In the genomic region with DNA sequence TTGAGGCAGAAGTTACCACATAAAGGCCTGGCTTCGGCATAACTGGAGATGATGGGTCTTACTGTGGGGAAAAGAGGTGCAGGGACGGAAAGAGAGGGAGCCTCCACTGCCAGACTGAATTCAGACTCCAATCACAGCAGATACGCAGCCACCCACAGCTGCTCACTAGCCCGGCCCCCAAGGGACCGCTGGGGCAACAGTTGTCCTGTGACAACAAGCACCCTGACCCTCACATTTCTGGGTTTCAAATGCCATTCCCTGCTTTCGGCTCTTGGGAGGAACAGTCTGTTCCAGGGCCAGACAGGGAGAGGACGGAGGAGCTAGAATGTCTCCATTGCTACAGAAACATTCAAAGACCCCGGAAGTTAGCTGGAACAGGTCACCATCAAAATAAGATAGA, we compare ENCODE assay signal across 10 mouse cellular contexts.
DNase-seq lines count a peak whose midpoint lies in the region; ATAC-seq and TF ChIP-seq lines count a peak whose summit lies in the region.
"Had no signal": no experiment of that assay in that cellular context is flagged by ENCODE, and none has a peak within 500 bp of the region (broad histone marks: within the 10 kb centered on the region; RNA-seq: fewer than 3 reads in every experiment).

No protein-coding gene starts in this region.

- peak; percentile 64 to 77 for DNase-seq in heart, adult 18-20 months
- DNase-seq in heart, postnatal 4 days: no peak
- DNase-seq in lung, postnatal 0 days (ENCODE audit: low spot score): peak; percentile 83
- DNase-seq in yolk sac, embryonic 10.5 days (ENCODE audit: low spot score): no peak
- DNase-seq in thymus, postnatal 14 days: no peak
- no peak for DNase-seq in right cerebral cortex, postnatal 4 days
- DNase-seq: forebrain, postnatal 0 days had no signal

- peak overlapping the region; percentile 29; the same call in 1 of the 2 replicates for H3K27ac ChIP-seq in embryonic facial prominence, embryonic 13.5 days
- H3K27ac ChIP-seq in kidney, embryonic 16.5 days (ENCODE audit: low read length): peak overlapping the region; percentile 36; the same call in 1 of the 2 replicates
- peak overlapping the region; percentile 77 for H3K27ac ChIP-seq in lung, postnatal 0 days (ENCODE audit: low read length)
- H3K27ac ChIP-seq: macrophage had no signal

- no peaks in the 10 kb centered on the region for H3K27me3 ChIP-seq in embryonic facial prominence, embryonic 13.5 days
- no peaks in the 10 kb centered on the region for H3K27me3 ChIP-seq in kidney, embryonic 16.5 days (ENCODE audit: insufficient read depth, low read length)
- no peaks in the 10 kb centered on the region for H3K27me3 ChIP-seq in lung, postnatal 0 days (replicated peaks; ENCODE audit: insufficient read depth, low read length)

- peaks cover 8% of the 10 kb centered on the region for H3K9me3 ChIP-seq in embryonic facial prominence, embryonic 13.5 days
- peaks cover 9% of the 10 kb centered on the region; the same call in 1 of the 2 replicates for H3K9me3 ChIP-seq in kidney, embryonic 16.5 days (ENCODE audit: low read length)
- H3K9me3 ChIP-seq in lung, postnatal 0 days (ENCODE audit: low read length): no peaks in the 10 kb centered on the region

- H3K36me3 ChIP-seq in embryonic facial prominence, embryonic 13.5 days: no peaks in the 10 kb centered on the region
- H3K36me3 ChIP-seq in kidney, embryonic 16.5 days (ENCODE audit: insufficient read depth, low read length): no peaks in the 10 kb centered on the region
- no peaks in the 10 kb centered on the region for H3K36me3 ChIP-seq in lung, postnatal 0 days (ENCODE audit: insufficient read depth, low read length)

- peaks cover 35% of the 10 kb centered on the region for H3K4me1 ChIP-seq in embryonic facial prominence, embryonic 13.5 days
- peaks cover 21% of the 10 kb centered on the region for H3K4me1 ChIP-seq in kidney, embryonic 16.5 days (ENCODE audit: insufficient read depth, low read length)
- peaks cover 15% of the 10 kb centered on the region; the same call in 1 of the 2 replicates for H3K4me1 ChIP-seq in lung, postnatal 0 days (ENCODE audit: insufficient read depth, low read depth, low read length)

- no peak overlapping the region for H3K4me2 ChIP-seq in embryonic facial prominence, embryonic 13.5 days
- H3K4me2 ChIP-seq in kidney, embryonic 16.5 days (replicated peaks; ENCODE audit: low read depth, low read length): no peak overlapping the region
- no peak overlapping the region for H3K4me2 ChIP-seq in lung, postnatal 0 days (replicated peaks; ENCODE audit: low read depth, low read length)

- TF ChIP-seq EP300 in lung, postnatal 0 days (IDR thresholded peaks at IDR 0.05): peak; percentile 90

- 54% methylated on average over 8 of the region's 8 CpGs for WGBS in embryonic facial prominence, embryonic 13.5 days
- 42% methylated on average over 8 of the region's 8 CpGs for WGBS in kidney, embryonic 16.5 days
- 48% methylated on average over 8 of the region's 8 CpGs for WGBS in lung, postnatal 0 days

- no peak overlapping the region for H3K9ac ChIP-seq in embryonic facial prominence, embryonic 13.5 days
- peak overlapping the region; percentile 27; the same call in 1 of the 2 replicates for H3K9ac ChIP-seq in kidney, embryonic 16.5 days (replicated peaks; ENCODE audit: low read length)
- H3K9ac ChIP-seq in lung, postnatal 0 days (replicated peaks; ENCODE audit: low read depth): no peak overlapping the region
- H3K9ac ChIP-seq: forebrain, postnatal 0 days had no signal

- no peak for TF ChIP-seq CTCF in lung, postnatal 0 days (IDR thresholded peaks at IDR 0.05)

- ATAC-seq in embryonic facial prominence, embryonic 13.5 days (ENCODE audit: insufficient number of reproducible peaks, insufficient read depth, low FRiP score, low TSS enrichment, low read depth): no peak
- no peak for ATAC-seq in kidney, embryonic 16.5 days (ENCODE audit: low FRiP score, low TSS enrichment)
- ATAC-seq in lung, postnatal 0 days: peak; percentile 54
- ATAC-seq: forebrain, postnatal 0 days had no signal

- H3K4me3 ChIP-seq in embryonic facial prominence, embryonic 13.5 days: no peak overlapping the region
- H3K4me3 ChIP-seq in kidney, embryonic 16.5 days (ENCODE audit: low read length): no peak overlapping the region
- no peak overlapping the region for H3K4me3 ChIP-seq in lung, postnatal 0 days (ENCODE audit: low read depth, low read length)

Comparison
In these comparisons a context has a peak if more than half of its experiments do, and no peak if none do; other contexts are left out.
1. DNase-seq: peak in heart, adult 18-20 months (2 of 2) and lung, postnatal 0 days (single experiment); none in heart, postnatal 4 days (single experiment), yolk sac, embryonic 10.5 days (single experiment), thymus, postnatal 14 days (single experiment) and right cerebral cortex, postnatal 4 days (single experiment).
2. Peak in every context shown above with its lines, with median percentiles within 50 percentile points of each other: H3K27ac ChIP-seq.